Mouse (Mus musculus) liver (tissue): ENCODE measurements at regions not wholly inside any gene's neighbourhood (a gene's known extent, or its start where the extent isn't known, plus 50 kb on each side); places are given as distances from the start of the nearest gene placed in this dataset.
"Not testable (repeated sequence)": the region's sequence is repeated elsewhere in the genome, so short reads cannot be mapped to it uniquely, and the experiment has no call there.

Experiments
- DNase-seq: peaks from one replicate; pipeline ENCODE4 v3.0.0-alpha.2; 2020; ENCODE audit warnings: mixed read lengths

GRCm38 (mm10) chr10:99320797-99321196 is 57.8 kb downstream of the Dusp6 start:
- DNase-seq, result no peak

- DNase-seq, result no peak
Observed at GRCm38 (mm10) chr10:99323358-99323757, 60.3 kb downstream of the Dusp6 start.

- no peak for DNase-seq
Observed at GRCm38 (mm10) chr10:99327501-99327900, 64.5 kb downstream of the Dusp6 start.

GRCm38 (mm10) chr10:99328568-99328967 is 65.5 kb downstream of the Dusp6 start:
- DNase-seq, result no peak

GRCm38 (mm10) chr10:99329469-99329868 is 66.4 kb downstream of the Dusp6 start:
- no peak for DNase-seq

- no peak for DNase-seq
Observed at GRCm38 (mm10) chr10:99330519-99330918, 67.5 kb downstream of the Dusp6 start.

- no peak for DNase-seq
Observed at GRCm38 (mm10) chr10:99331876-99332275, 68.8 kb downstream of the Dusp6 start.

- DNase-seq, result no peak
Observed at GRCm38 (mm10) chr10:99333831-99334230, 70.8 kb downstream of the Dusp6 start.

GRCm38 (mm10) chr10:99336091-99336490 is 73.1 kb downstream of the Dusp6 start:
- no peak for DNase-seq

GRCm38 (mm10) chr10:99338790-99339189 is 75.8 kb downstream of the Dusp6 start:
- DNase-seq, result not testable (repeated sequence)

GRCm38 (mm10) chr10:99339291-99339912 is 76.4 kb downstream of the Dusp6 start:
- not testable (repeated sequence) for DNase-seq

GRCm38 (mm10) chr10:99340057-99340456 is 77.0 kb downstream of the Dusp6 start:
- not testable (repeated sequence) for DNase-seq

- no peak for DNase-seq
Observed at GRCm38 (mm10) chr10:99349125-99349716, 86.2 kb downstream of the Dusp6 start.

- DNase-seq, result no peak
Observed at GRCm38 (mm10) chr10:99353541-99354292, 90.7 kb downstream of the Dusp6 start.

- no peak for DNase-seq
Observed at GRCm38 (mm10) chr10:99354352-99354751, 91.3 kb downstream of the Dusp6 start.

GRCm38 (mm10) chr10:99355303-99355702 is 92.3 kb downstream of the Dusp6 start:
- DNase-seq, result no peak

GRCm38 (mm10) chr10:99356221-99356620 is 93.2 kb downstream of the Dusp6 start:
- DNase-seq, result no peak

GRCm38 (mm10) chr10:99356883-99357282 is 93.9 kb downstream of the Dusp6 start:
- DNase-seq, result no peak

- DNase-seq, result no peak
Observed at GRCm38 (mm10) chr10:99357347-99357746, 94.3 kb downstream of the Dusp6 start.

- no peak for DNase-seq
Observed at GRCm38 (mm10) chr10:99358256-99358655, 95.2 kb downstream of the Dusp6 start.

GRCm38 (mm10) chr10:99359439-99359866 is 96.4 kb downstream of the Dusp6 start:
- DNase-seq, result no peak

GRCm38 (mm10) chr10:99360601-99361000 is 97.6 kb downstream of the Dusp6 start:
- not testable (repeated sequence) for DNase-seq

GRCm38 (mm10) chr10:99366162-99366561 is 103.1 kb downstream of the Dusp6 start:
- DNase-seq, result no peak

GRCm38 (mm10) chr10:99367757-99368156 is 104.7 kb downstream of the Dusp6 start:
- DNase-seq, result no peak
